Mouse (Mus musculus) ovary, postnatal 14 days (tissue): ENCODE results near the gene Chmp2a.

Experiments
- DNase-seq: peaks from one replicate; pipeline ENCODE4 v3.0.0; 2022; ENCODE audit warnings: low spot score

The Chmp2a gene

DNA sequence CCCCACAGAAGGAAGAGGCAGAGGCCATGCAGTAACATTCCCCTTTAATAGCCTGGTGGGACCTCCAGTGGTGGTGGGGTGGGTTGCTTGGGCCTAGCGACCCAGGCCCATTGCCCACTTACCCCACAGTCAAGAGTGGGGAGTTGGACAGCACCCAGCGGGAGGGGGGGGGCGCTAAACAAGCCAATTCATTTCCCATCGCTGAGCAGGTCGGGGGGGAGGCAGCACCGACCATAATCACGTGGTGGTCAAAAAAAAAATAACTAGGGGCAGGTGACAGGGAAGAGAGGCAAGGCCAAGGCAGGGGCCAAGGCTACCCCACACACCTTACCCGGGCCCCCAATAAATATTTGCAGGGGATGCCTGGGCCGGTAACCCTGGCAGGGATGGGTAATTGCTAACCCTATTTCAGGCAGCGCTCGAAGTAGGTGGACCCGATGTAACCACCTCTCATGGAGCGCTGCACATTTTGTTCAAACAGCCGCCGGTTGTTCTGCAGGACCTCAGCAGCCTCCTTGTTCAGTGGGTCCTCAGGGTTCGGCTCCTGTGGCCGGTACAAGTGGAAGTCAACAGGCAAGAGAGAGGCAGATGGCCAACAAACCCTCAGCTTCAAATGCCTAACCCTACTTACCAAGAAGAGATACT lies 726 bp upstream of the Chmp2a start:
- DNase-seq = no peak

- DNase-seq = no peak
These were observed 1.0 kb downstream of the Chmp2a start for GRCm38 (mm10) chr7:13033451-13034147.

DNA sequence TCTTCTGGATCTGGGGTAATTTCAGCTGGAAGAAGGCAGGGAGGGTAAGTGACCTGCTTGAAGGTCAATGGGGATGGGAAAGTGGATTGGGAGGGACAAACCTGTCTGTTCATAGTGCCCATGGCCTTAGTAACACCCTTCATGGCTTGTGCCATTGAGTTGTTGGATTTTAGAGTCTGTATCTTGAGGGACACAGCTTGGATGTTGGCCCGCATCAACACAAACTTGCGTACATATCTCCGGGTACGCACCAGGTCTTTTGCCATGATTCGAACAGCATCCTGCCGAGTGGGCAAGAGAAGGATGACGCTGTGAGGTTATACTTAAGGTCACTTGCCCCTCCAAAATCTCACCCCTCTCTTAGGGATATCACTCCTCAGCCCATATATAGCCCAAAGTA lies 2.1 kb downstream of the Chmp2a start:
- no peak for DNase-seq

- no peak for DNase-seq
These were observed 2.6 kb downstream of the Chmp2a start for GRCm38 (mm10) chr7:13031983-13032382.

- DNase-seq = no peak
These were observed 3.5 kb downstream of the Chmp2a start for GRCm38 (mm10) chr7:13031069-13031468.

DNA sequence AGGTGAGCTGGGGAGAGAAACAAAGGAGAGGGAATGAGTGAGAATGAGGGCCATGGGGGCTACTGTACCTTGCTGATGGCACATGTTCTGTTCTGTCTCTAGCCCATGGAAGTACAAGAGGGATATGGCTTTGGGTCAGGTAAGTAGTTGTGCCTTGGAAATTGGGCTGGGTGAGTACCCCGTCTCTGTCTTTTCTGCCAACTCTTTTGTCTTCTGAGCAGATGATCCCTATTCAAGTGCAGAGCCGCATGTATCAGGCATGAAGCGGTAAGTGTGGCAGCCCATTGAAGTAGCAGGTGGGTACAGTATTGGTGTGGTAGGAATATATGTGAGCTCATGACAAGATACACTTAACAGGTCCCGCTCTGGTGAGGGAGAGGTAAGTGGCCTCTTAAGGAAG lies 5.6 kb downstream of the Chmp2a start:
- DNase-seq = no peak

- no peak for DNase-seq
These were observed 9.0 kb downstream of the Chmp2a start for GRCm38 (mm10) chr7:13025511-13026112.

DNA sequence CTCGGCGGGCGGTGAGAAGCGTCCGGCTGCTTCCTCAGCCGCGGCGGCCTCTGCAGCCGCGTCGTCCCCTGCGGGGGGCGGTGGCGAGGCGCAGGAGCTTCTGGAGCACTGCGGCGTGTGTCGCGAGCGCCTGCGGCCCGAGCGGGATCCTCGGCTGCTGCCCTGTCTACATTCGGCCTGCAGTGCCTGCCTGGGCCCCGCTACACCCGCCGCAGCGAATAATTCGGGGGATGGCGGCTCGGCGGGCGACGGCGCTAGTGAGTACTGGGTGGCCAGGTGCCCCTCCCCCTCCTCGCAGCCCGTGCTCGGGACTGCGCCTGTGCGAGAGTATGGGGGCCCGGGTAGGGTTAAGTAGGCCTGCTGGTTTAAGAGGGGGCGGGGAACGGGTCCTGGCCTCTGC lies 9.8 kb downstream of the Chmp2a start:
- peak; percentile 67 for DNase-seq

DNA sequence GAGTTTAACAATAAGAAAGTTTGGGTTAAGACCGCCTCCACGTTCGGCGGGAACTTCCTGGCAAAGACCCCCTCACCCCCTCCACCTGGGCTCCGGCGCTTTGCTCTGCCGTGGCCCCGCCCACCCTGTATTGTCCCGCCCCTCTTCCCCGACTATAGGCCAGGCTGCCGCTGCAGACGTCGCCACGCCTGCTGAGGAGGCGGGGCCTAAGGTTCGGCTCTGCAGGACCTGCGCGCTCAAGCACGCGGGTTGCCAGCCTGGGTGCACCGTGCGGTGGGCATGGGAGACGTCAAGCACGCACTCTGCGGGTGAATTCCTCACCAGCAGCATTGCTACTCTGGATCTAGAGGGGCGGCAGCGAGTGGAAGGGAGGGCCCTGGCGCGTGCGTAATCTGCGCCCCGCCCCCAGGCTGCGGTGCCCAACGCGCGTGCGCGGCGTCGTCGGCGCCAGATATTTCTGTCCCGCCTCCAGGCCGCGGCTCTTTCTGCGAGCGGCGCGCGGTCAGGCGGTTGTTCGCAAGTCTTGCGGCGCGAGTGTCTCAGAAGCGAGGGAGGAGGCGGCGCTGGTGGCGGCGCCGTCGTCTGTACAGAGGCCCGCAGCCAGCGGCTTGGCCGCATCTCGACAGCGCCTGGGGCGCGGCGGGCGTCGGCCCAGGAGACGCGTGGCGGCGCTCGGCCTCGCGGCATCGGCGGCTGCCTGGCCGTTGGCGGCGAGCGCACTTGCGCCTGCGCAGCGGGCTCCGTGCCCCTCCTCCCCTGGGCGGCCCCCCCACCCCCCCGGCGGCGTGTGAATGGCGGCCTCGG lies 10.5 kb downstream of the Chmp2a start:
- DNase-seq = peak; percentile 93

- DNase-seq = peak; percentile 48
These were observed 11.7 kb downstream of the Chmp2a start for GRCm38 (mm10) chr7:13022773-13023535.

DNA sequence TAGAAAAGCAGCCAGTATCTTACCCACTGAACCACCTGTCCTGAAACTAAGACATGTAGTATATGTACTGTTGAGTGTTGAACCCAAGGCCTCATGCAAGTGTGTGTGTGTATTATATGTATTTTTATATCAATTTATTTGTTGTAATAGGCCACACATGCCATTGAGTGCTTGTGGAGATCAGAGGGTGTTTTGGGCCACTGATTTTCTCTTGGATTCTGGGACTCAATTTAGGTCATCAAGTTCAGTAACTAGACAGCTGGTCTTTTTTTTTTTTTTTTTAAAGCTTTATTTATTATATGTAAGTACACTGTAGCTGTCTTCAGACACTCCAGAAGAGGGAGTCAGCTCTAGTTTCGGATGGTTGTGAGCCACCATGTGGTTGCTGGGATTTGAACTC lies 19.4 kb downstream of the Chmp2a start:
- DNase-seq = no peak

DNA sequence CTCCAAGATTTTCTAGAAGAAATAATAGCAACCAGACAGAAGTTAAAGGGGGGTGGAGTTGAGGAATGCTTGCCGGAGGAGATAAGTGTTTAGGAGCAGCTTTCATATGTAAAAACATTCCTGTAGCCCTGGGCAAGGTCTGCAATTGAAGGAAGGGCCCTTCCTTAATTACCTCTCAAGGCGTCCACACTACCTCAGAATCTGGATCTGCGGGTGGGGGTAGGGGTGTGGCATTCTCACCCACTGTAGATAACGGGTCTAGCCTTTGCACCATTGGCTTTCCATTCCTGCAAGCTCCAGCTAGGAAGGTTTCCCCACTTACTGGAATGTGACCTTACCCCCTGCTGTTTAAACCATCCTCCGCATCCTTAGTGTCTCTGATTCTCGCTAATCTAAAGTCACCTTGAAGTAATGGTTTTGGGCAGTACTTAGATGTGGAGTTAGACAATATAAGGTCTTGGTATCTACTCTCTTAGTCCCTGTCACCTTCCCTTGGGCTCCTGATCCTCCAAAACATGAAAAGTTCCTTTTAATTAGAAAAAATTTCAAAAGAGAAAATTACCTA lies 20.2 kb downstream of the Chmp2a start:
- no peak for DNase-seq

- no peak for DNase-seq
These were observed 20.9 kb downstream of the Chmp2a start for GRCm38 (mm10) chr7:13013671-13014070.

- DNase-seq = no peak
These were observed 24.4 kb downstream of the Chmp2a start, which contains the start of gene Zbtb45 for GRCm38 (mm10) chr7:13010005-13010908. TSS of gene Zbtb45 (minus strand) at chr7:13010034.

- DNase-seq = peak; percentile 88
These were observed 25.2 kb downstream of the Chmp2a start for GRCm38 (mm10) chr7:13009143-13010004.

DNA sequence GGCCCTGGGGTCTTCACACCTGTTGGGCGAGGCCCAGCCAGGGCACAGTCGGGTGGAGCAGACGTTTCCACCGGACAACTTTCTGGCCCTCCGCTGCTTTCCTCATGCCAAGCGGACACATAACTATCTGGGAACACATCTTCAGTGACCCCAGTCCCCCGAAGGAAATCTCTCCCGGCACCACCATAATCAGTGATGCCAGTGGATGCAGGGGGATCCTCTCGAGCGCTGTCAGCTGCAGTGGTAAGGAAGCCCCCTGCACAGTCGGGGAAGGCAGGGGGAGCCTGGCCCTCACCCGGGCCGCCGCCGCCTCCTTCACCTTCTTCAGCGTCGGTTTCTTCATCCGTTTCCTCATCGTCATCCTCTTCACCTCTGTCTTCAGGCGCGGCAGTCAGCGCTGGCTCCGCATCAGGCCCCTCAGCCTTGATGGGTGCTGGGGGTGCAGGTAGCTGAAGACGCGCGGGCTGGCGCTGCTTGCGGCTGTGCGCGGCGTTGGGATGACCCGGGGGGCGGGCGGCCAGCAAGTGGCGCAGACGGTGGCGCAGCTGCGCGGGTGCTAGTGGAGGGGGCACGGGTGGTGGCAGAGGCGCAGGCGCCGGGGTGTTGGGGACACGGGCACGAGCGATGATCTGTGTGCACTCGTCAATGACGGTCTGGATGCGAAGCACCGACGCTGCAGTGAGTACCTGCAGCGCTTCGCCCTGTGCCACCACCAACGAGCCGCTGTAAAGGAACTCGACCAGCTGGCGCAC lies 27.1 kb downstream of the Chmp2a start:
- DNase-seq = no peak

DNA sequence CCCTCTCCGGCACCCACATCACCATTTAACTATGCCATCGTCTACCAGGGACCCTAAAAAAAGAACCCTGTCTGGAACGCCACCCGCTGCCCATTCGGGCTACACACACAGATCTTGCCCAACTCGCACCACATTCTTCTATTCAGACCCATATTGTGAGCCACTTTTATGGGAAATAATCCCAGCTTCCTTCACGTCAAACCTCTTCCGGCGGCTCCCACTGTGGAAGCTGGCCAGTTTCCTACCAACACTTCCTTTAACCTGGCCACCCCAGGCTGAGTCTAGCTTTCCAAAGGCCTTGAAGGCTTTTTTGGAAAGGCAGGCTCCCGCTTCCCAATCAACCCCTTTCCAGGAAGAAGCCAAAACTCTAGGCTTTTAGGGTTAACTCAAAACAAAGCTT lies 28.1 kb downstream of the Chmp2a start:
- DNase-seq = no peak

- DNase-seq = no peak
These were observed 28.6 kb downstream of the Chmp2a start for GRCm38 (mm10) chr7:13006011-13006410.

- no peak for DNase-seq
These were observed 31.2 kb downstream of the Chmp2a start for GRCm38 (mm10) chr7:13003380-13003779.
